Mouse (Mus musculus) liver, postnatal 0 days (tissue): ENCODE measurements at regions not wholly inside any gene's neighbourhood (a gene's known extent, or its start where the extent isn't known, plus 50 kb on each side); places are given as distances from the start of the nearest gene placed in this dataset.

ENCODE experiments used
- CTCF ChIP-seq: sonication (generic); IDR thresholded peaks from 2 replicates; pipeline ENCODE4 v1.5.1; 2016; ENCODE audit warnings: antibody characterized with exemption, low read depth
- EP300 ChIP-seq: IDR thresholded peaks from 2 replicates; pipeline ENCODE4 v1.6.1; 2016; ENCODE audit warnings: antibody characterized with exemption, low read depth, mild to moderate bottlenecking

GRCm38 (mm10) chr14:58714856-58715255, 427.8 kb downstream of the 1700129C05Rik start:
- TF ChIP-seq EP300 (no peak), CTCF (no peak)
